Mouse (Mus musculus) hindbrain, embryonic 13.5 days (tissue): Measurements from ENCODE around the gene Klk1b26. TPM values are rescaled to one million over a fixed set of nuclear protein-coding genes. Genes with fewer than 3 reads are reported as not detected.
"Not testable (repeated sequence)": the region's sequence is repeated elsewhere in the genome, so short reads cannot be mapped to it uniquely, and the experiment has no call there.

Source experiments
- ATAC-seq: fragments of 200-750 bp; cut with Nextera tagmentation; 2 replicates; pipeline ENCODE4 v1.8.0; 2017; ENCODE audit warnings: moderate TSS enrichment; ENCODE audit not compliant: low FRiP score
- H3K27ac ChIP-seq: fragments of 300-500 bp; sonication (generic); 2 replicates; pipeline ENCODE4 v1.5.1; 2015; ENCODE audit warnings: inconsistent platforms, mild to moderate bottlenecking, moderate library complexity
- H3K27me3 ChIP-seq: fragments of 300-500 bp; sonication (generic); 2 replicates; pipeline ENCODE4 v1.6.1; 2015; ENCODE audit warnings: mild to moderate bottlenecking, inconsistent platforms
- H3K36me3 ChIP-seq: fragments of 300-500 bp; sonication (generic); 2 replicates; pipeline ENCODE4 v1.6.1; 2015; ENCODE audit warnings: mild to moderate bottlenecking, inconsistent platforms
- H3K4me1 ChIP-seq: fragments of 300-500 bp; sonication (generic); replicated peaks from 2 replicates; pipeline ENCODE4 v1.6.1; 2015; ENCODE audit warnings: inconsistent platforms
- H3K4me2 ChIP-seq: fragments of 300-500 bp; sonication (generic); 2 replicates; pipeline ENCODE4 v1.6.1; 2015; ENCODE audit warnings: inconsistent platforms, mild to moderate bottlenecking, moderate library complexity
- H3K4me3 ChIP-seq: fragments of 300-500 bp; sonication (generic); 2 replicates; pipeline ENCODE4 v1.5.1; 2015; ENCODE audit warnings: mild to moderate bottlenecking, inconsistent platforms
- H3K9ac ChIP-seq: fragments of 300-500 bp; sonication (generic); 2 replicates; pipeline ENCODE4 v1.6.1; 2015; ENCODE audit warnings: mild to moderate bottlenecking, inconsistent platforms
- H3K9me3 ChIP-seq: fragments of 300-500 bp; sonication (generic); 2 replicates; pipeline ENCODE4 v1.6.1; 2016; ENCODE audit warnings: inconsistent platforms
- WGBS: fragments of 180-500 bp; shearing (Covaris S2); methylation state at CpG from one replicate; pipeline ENCODE4 v1.1.7; 2015; 5-methylcytosine and 5-hydroxymethylcytosine counted together
- polyA plus RNA-seq: library from polyadenylated mRNA; unstranded; fragments of >200 nt; fragmentation: Nextera tagmentation; extraction: Ambion mirVana; gene quantifications from 2 replicates; pipeline ENCODE4 v1.2.1, GENCODE M21; 2015

Klk1b26 gene
- polyA plus RNA-seq = not detected in 2 replicates

DNA sequence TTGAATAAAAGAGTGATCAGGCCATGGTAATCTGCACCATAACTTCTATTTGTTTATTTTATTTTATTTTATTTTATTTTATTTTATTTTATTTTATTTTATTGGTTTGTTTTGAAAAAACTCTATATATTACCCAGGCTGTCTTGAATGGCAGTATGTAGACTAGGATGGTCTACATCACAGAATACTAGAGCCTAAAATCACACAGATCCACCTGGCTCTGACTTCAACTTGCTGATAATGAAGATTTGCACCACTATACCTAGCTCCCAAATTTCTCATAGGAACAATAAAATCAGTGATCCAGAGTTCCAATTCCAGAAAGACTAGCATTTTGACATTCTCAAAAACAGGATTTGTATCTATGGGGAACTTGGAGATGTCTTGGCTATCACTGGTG, at the start of gene Klk1b26:
TSS of gene Klk1b26 (plus strand) at position 301 of the 400 bp plus-strand sequence.
- not testable (repeated sequence) for ATAC-seq, H3K27me3 ChIP-seq, H3K9me3 ChIP-seq, H3K4me1 ChIP-seq, H3K36me3 ChIP-seq, H3K4me2 ChIP-seq, H3K27ac ChIP-seq, H3K9ac ChIP-seq, H3K4me3 ChIP-seq

DNA sequence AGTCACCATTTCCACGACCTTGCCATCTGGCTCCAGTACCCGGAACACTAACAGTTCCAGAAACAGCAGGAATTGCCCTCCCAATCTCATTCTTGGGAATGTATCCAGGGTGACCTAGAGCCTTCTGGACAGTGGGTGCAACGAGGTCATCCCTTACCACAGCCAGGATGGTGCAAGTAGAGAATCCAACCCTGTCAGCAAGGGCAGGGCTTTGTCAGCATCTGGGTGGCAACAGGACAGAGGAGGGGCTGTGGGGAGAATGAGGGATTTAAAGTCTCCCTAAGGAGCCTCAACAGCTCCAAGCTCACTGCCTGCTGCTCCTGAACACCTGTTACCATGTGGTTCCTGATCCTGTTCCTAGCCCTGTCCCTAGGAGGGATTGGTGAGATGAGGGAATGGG, 45.5 kb upstream of the Klk1b26 start, which contains the start of gene Klk1b1:
TSS of gene Klk1b1 (plus strand) at position 301 of the 400 bp plus-strand sequence.
- H3K9ac ChIP-seq = no peak within 1 kb of the TSS
- WGBS = 65% methylated on average over 3 of the region's 3 CpGs

DNA sequence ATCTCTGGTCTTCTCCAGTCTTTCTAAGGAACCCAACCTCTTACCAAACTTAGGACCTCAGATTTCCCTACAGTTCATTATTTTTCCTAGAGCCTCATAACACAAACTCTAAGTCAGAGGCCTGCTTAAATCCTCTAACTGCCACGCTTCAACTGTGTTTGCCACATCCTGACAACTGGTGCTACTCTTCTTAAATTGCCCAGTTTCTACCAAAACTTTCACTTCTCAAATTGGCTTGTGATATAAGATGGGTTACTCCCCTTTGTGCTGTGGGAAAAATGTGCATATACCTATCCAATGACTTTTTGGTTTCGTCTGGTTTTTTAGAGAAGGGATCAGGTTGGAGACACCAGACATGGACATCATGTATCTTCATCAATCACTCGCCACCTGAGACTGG, 44.9 kb upstream of the Klk1b26 start:
- no peaks in the 10 kb centered on the region for H3K9me3 ChIP-seq
- H3K4me3 ChIP-seq = no peak overlapping the region
- H3K4me2 ChIP-seq = no peak overlapping the region
- ATAC-seq = no peak
- no peak overlapping the region for H3K27ac ChIP-seq
- no peaks in the 10 kb centered on the region for H3K4me1 ChIP-seq
- H3K9ac ChIP-seq = no peak overlapping the region
- H3K27me3 ChIP-seq = no peaks in the 10 kb centered on the region
- WGBS = 83% methylated on average over 3 of the region's 3 CpGs
- no peaks in the 10 kb centered on the region for H3K36me3 ChIP-seq

More for the DNA sequence above, 45.5 kb upstream of the Klk1b26 start, which contains the start of gene Klk1b1:
- Histone ChIP-seq H3K36me3 (no peaks in the 10 kb centered on the region), H3K9me3 (no peaks in the 10 kb centered on the region), H3K27me3 (no peaks in the 10 kb centered on the region), H3K4me1 (no peaks in the 10 kb centered on the region), H3K27ac (no peak within 1 kb of the TSS), H3K4me2 (no peak within 1 kb of the TSS), H3K4me3 (no peak within 1 kb of the TSS)
- no peak for ATAC-seq

DNA sequence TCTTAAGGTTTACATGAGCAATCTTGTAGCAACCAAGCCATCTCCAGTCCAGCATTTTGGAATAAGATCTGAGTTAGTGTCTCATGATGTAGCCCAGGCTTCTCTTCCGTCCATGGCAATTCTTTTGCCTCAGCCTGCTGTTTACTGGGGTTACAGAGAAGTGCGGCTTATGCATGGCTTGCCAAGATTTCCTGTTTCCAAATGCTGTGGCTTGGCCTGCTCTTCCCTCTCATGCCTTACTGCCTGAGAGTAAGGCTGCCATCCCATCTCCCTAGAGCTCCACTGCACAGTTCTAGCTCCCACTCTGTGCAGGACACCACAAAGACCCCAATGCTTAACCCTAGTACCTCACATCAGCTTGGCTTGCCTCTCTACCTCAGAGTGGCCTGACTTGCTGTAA, 44.4 kb upstream of the Klk1b26 start:
- no peaks in the 10 kb centered on the region for H3K4me1 ChIP-seq
- no peaks in the 10 kb centered on the region for H3K9me3 ChIP-seq
- no peak for ATAC-seq
- no peaks in the 10 kb centered on the region for H3K36me3 ChIP-seq
- 88% methylated on average over 2 of the region's 2 CpGs for WGBS
- H3K4me3 ChIP-seq = no peak overlapping the region
- H3K4me2 ChIP-seq = no peak overlapping the region
- H3K27ac ChIP-seq = no peak overlapping the region
- no peaks in the 10 kb centered on the region for H3K27me3 ChIP-seq
- no peak overlapping the region for H3K9ac ChIP-seq

DNA sequence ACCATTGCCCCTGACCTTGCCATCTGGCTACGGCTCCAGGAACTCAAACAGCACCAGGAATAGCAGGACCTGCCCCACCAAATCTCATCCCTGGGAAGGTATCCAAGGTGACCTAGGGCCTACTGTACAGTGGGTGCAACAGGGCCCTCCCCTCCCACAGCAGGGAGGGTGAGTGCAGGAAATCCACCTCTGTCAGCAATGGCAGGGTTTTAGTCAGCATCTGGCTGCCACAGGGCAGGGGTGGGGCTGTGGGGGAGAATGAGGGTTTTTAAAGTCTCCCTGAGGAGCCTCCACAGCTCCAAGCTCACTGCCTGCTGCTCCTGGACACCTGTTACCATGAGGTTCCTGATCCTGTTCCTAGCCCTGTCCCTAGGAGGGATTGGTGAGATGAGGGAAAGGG, 36.2 kb upstream of the Klk1b26 start, which contains the start of gene Klk1b9:
TSS of gene Klk1b9 (plus strand) at position 301 of the 400 bp plus-strand sequence.
- H3K36me3 ChIP-seq, ATAC-seq, H3K27me3 ChIP-seq, H3K4me1 ChIP-seq, H3K4me3 ChIP-seq, H3K27ac ChIP-seq, H3K9me3 ChIP-seq, H3K9ac ChIP-seq, H3K4me2 ChIP-seq: not testable (repeated sequence)
- 85% methylated on average over 1 of the region's 1 CpGs for WGBS

DNA sequence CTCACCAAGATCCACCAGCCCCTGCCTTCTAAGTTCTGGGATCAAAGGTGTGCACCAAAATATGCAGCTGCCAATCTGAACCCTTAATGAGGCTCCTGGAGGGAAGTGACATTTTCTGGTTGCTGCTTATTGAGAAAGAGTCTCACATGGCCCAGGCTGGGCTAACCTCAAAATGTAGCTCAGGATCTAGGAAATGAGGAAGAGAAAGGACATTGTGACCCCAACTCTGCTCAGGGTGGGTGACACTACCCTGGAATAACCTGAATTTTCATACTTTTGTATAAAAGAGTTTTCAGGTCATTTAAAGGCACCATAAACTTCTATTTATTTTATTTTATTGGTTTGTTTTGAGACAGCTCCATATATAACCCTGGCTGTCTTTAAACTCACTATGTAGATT, 26.3 kb upstream of the Klk1b26 start:
- Histone ChIP-seq H3K9ac (no peak overlapping the region), H3K27me3 (no peaks in the 10 kb centered on the region), H3K27ac (no peak overlapping the region), H3K36me3 (no peaks in the 10 kb centered on the region), H3K4me2 (no peak overlapping the region), H3K4me3 (no peak overlapping the region), H3K4me1 (no peaks in the 10 kb centered on the region), H3K9me3 (no peaks in the 10 kb centered on the region)
- ATAC-seq = no peak

DNA sequence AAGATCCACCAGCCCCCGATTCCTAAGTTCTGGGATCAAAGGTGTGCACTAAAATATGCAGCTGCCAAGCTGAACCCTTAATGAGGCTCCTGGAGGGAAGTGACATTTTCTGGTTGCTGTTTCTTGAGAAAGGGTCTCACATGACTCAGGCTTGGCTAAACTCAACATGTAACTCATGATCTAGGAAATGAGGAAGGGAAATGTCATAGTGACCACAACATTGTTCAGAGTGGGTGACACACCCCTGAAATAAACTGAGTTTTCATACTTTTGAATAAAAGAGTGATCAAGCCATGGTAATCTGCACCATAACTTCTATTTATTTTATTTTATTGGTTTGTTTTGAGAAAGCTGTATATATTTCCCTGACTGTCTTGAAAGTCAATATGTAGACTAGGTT, 17.1 kb upstream of the Klk1b26 start:
- H3K36me3 ChIP-seq, H3K9me3 ChIP-seq, ATAC-seq, H3K4me3 ChIP-seq, H3K9ac ChIP-seq, H3K4me2 ChIP-seq, H3K27ac ChIP-seq, H3K4me1 ChIP-seq, H3K27me3 ChIP-seq: not testable (repeated sequence)
- 81% methylated on average over 1 of the region's 1 CpGs for WGBS

DNA sequence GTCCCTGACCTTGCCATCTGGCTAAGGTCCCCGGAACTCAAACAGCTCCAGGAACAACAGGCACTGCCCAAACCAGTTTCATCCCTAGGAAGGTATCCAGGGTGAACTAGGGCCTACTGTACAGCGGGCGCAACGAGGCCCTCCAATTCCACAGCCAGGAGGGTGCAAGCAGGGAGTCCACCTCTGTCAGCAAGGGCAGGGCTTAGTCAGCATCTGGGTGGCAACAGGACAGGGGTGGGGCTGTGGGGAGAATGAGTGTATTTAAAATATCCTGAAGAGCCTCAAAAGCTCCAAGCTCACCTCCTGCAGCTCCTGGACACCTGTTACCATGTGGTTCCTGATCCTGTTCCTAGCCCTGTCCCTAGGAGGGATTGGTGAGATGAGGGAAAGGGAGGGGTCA, 16.4 kb upstream of the Klk1b26 start, which contains the start of gene Klk1b11:
TSS of gene Klk1b11 (plus strand) at position 301 of the 400 bp plus-strand sequence.
- ATAC-seq, H3K9me3 ChIP-seq, H3K4me3 ChIP-seq, H3K27ac ChIP-seq, H3K4me2 ChIP-seq, H3K27me3 ChIP-seq, H3K36me3 ChIP-seq, H3K4me1 ChIP-seq, H3K9ac ChIP-seq: not testable (repeated sequence)
- WGBS = 81% methylated on average over 4 of the region's 4 CpGs

- Histone ChIP-seq H3K9ac (no peak overlapping the region), H3K4me2 (no peak overlapping the region), H3K36me3 (no peaks in the 10 kb centered on the region), H3K4me1 (no peaks in the 10 kb centered on the region), H3K4me3 (no peak overlapping the region), H3K9me3 (no peaks in the 10 kb centered on the region), H3K27me3 (no peaks in the 10 kb centered on the region), H3K27ac (no peak overlapping the region)
- no peak for ATAC-seq
Measured at GRCm38 (mm10) chr7:44004847-44005246, 7.1 kb upstream of the Klk1b26 start.

GRCm38 (mm10) chr7:44014666-44015065, 2.7 kb downstream of the Klk1b26 start:
- not testable (repeated sequence) for H3K36me3 ChIP-seq, H3K4me3 ChIP-seq, H3K27ac ChIP-seq, ATAC-seq, H3K9ac ChIP-seq, H3K4me2 ChIP-seq, H3K4me1 ChIP-seq, H3K27me3 ChIP-seq, H3K9me3 ChIP-seq
- WGBS = 87% methylated on average over 6 of the region's 6 CpGs

GRCm38 (mm10) chr7:44015071-44015470, 3.1 kb downstream of the Klk1b26 start:
- 92% methylated on average over 5 of the region's 5 CpGs for WGBS
- H3K9ac ChIP-seq = no peak overlapping the region

GRCm38 (mm10) chr7:44051990-44052389, 40.0 kb downstream of the Klk1b26 start, which contains the start of gene Klk1b27:
Gene Klk1b27 (plus strand): TSS chr7:44052290.
- not testable (repeated sequence) for H3K9me3 ChIP-seq, H3K27ac ChIP-seq, H3K9ac ChIP-seq, H3K4me1 ChIP-seq, H3K36me3 ChIP-seq, H3K27me3 ChIP-seq, H3K4me3 ChIP-seq, ATAC-seq, H3K4me2 ChIP-seq
- 86% methylated on average over 3 of the region's 3 CpGs for WGBS

More at GRCm38 (mm10) chr7:44015071-44015470, 3.1 kb downstream of the Klk1b26 start:
- Histone ChIP-seq H3K27me3 (no peaks in the 10 kb centered on the region), H3K4me1 (no peaks in the 10 kb centered on the region), H3K27ac (no peak overlapping the region), H3K4me3 (no peak overlapping the region), H3K36me3 (no peaks in the 10 kb centered on the region), H3K4me2 (no peak overlapping the region), H3K9me3 (no peaks in the 10 kb centered on the region)
- ATAC-seq = no peak
